In genomic region chr7:142385742-142386403, GRCm38 (mm10) we compare ENCODE assay signal across 9 mouse cellular contexts. TPM values are rescaled to one million over a fixed set of nuclear protein-coding genes. Genes with fewer than 3 reads are reported as not detected.
DNase-seq lines count a peak whose midpoint lies in the region; ATAC-seq and TF ChIP-seq lines count a peak whose summit lies in the region.
"Had no signal": no experiment of that assay in that cellular context is flagged by ENCODE, and none has a peak within 500 bp of the region (broad histone marks: within the 10 kb centered on the region; RNA-seq: fewer than 3 reads in every experiment).

No protein-coding gene starts in this region.

- no peaks in the 10 kb centered on the region for H3K9me3 ChIP-seq in heart, embryonic 13.5 days
- H3K9me3 ChIP-seq in heart, embryonic 16.5 days (replicated peaks; ENCODE audit: control insufficient read depth, low read length) = no peaks in the 10 kb centered on the region

- peak overlapping the region; percentile 96 for H3K9ac ChIP-seq in heart, embryonic 13.5 days
- peak overlapping the region; percentile 86 for H3K9ac ChIP-seq in heart, embryonic 16.5 days (ENCODE audit: low read length)

- H3K27me3 ChIP-seq in heart, embryonic 13.5 days (replicated peaks) = no peaks in the 10 kb centered on the region
- H3K27me3 ChIP-seq in heart, embryonic 16.5 days (ENCODE audit: control insufficient read depth, insufficient read depth, low read length) = no peaks in the 10 kb centered on the region

- peaks cover 93% of the 10 kb centered on the region for H3K79me2 ChIP-seq in macrophage (ENCODE audit: inconsistent target)

- DNase-seq in heart, adult 8-10 months (ENCODE audit: low spot score) = no peak
- no peak for DNase-seq in left cerebral cortex, adult 9 months (ENCODE audit: low spot score in 2 of 2)
- DNase-seq in gastrocnemius, adult 18-20 months (ENCODE audit: low spot score) = no peak
- DNase-seq in layer of hippocampus, postnatal 10 days (ENCODE audit: low spot score in 2 of 2) = no peak

- no peak for TF ChIP-seq POLR2A in bone marrow, adult 2 months (IDR thresholded peaks at IDR 0.05; ENCODE audit: borderline replicate concordance, control insufficient read depth, low read depth, low read length)

- peak; percentile 7; the same call in 1 of the 2 replicates for ATAC-seq in heart, embryonic 13.5 days (ENCODE audit: extremely low read depth, insufficient number of reproducible peaks, low FRiP score, low TSS enrichment)
- no peak for ATAC-seq in heart, embryonic 16.5 days (replicated peaks; ENCODE audit: extremely low read depth, insufficient read depth, low FRiP score)

- TF ChIP-seq CTCF in bone marrow, adult 2 months (IDR thresholded peaks at IDR 0.05; ENCODE audit: control insufficient read depth, insufficient read depth, low read length) = no peak

- peaks cover 47% of the 10 kb centered on the region for H3K36me3 ChIP-seq in heart, embryonic 13.5 days
- H3K36me3 ChIP-seq in heart, embryonic 16.5 days (ENCODE audit: control insufficient read depth, insufficient read depth) = peaks cover 43% of the 10 kb centered on the region
- peaks cover 32% of the 10 kb centered on the region for H3K36me3 ChIP-seq in macrophage (ENCODE audit: inconsistent target)

- peak overlapping the region; percentile 97 for H3K4me2 ChIP-seq in heart, embryonic 13.5 days
- H3K4me2 ChIP-seq in heart, embryonic 16.5 days (ENCODE audit: low read depth, low read length) = peak overlapping the region; percentile 87

- peak overlapping the region; percentile 92 for H3K27ac ChIP-seq in heart, embryonic 13.5 days (replicated peaks)
- H3K27ac ChIP-seq in bone marrow, adult 2 months (ENCODE audit: control insufficient read depth, insufficient read depth, low read depth, low read length, poor library complexity) = 0 out of 2 replicates have a peak overlapping the region, but pooled peaks have one; percentile 93
- peak overlapping the region; percentile 85 for H3K27ac ChIP-seq in heart, embryonic 16.5 days (ENCODE audit: low read length)
- H3K27ac ChIP-seq in macrophage = peak overlapping the region; percentile 99

- WGBS in heart, embryonic 13.5 days = 82% methylated on average over 3 of the region's 3 CpGs
- WGBS in bone marrow, adult 2 months = 54% methylated on average over 3 of the region's 3 CpGs
- WGBS in heart, embryonic 16.5 days = 80% methylated on average over 3 of the region's 3 CpGs
- 66% methylated on average over 3 of the region's 3 CpGs for WGBS in macrophage (ENCODE audit: missing documents)

- H3K4me3 ChIP-seq in heart, embryonic 13.5 days = peak overlapping the region; percentile 94
- peak overlapping the region; percentile 94 for H3K4me3 ChIP-seq in bone marrow, adult 2 months (replicated peaks; ENCODE audit: control insufficient read depth, low read depth, low read length)
- peak overlapping the region; percentile 76 for H3K4me3 ChIP-seq in heart, embryonic 16.5 days (ENCODE audit: low read length)
- H3K4me3 ChIP-seq in macrophage (ENCODE audit: inconsistent target) = peak overlapping the region; percentile 92

- H3K4me1 ChIP-seq in heart, embryonic 13.5 days = peaks cover 25% of the 10 kb centered on the region
- peaks cover 8% of the 10 kb centered on the region for H3K4me1 ChIP-seq in bone marrow, adult 2 months (ENCODE audit: control insufficient read depth, insufficient read depth, low read length)
- peaks cover 13% of the 10 kb centered on the region for H3K4me1 ChIP-seq in heart, embryonic 16.5 days (ENCODE audit: control insufficient read depth, insufficient read depth, low read length)

RNA-seq across cellular contexts. Expression of gene Ctsd, which starts 2.0 kb away (rescaled TPM):
- 443 and 485 TPM in 2 replicates for polyA plus RNA-seq in heart, embryonic 13.5 days (2015; fragmentation: Nextera tagmentation; extraction: Ambion mirVana)
- 1,000 to 10,000 TPM; 1,038 to 1,126 (median 1,089) TPM for total RNA-seq in heart, adult 8-10 months (2022)
- 137 and 308 TPM in 2 replicates for polyA plus RNA-seq in bone marrow, adult 2 months (2011; ENCODE audit: insufficient read depth, insufficient read length, low replicate concordance, missing spikeins)
- polyA plus RNA-seq in heart, embryonic 16.5 days (2015; fragmentation: Nextera tagmentation; extraction: Ambion mirVana) = 470 and 482 TPM in 2 replicates
- total RNA-seq in macrophage (2018; cell fraction: chromatin; rRNA removed) = 1,000 to 10,000 TPM in 10 of 26 experiments, 100 to 1,000 TPM in 16; 173 to 1,536 (median 811) TPM
- total RNA-seq in macrophage (2018; cell fraction: cytosol; rRNA removed) = over 10,000 TPM in 18 of 26 experiments, 1,000 to 10,000 TPM in 8; 7,525 to 19,600 (median 11,156) TPM
- over 10,000 TPM in 1 of 26 experiments, 1,000 to 10,000 TPM in 25; 1,185 to 10,670 (median 7,045) TPM for total RNA-seq in macrophage (2018; cell fraction: nucleus; rRNA removed)
- 15,815 to 17,787 TPM (median 16,857 TPM) in 3 replicates for polyA plus RNA-seq in macrophage (2018)
- total RNA-seq in gastrocnemius, adult 18-20 months (2021) = 100 to 1,000 TPM; 445 to 450 TPM
- 100 to 1,000 TPM; 252 to 270 TPM for total RNA-seq in layer of hippocampus, postnatal 10 days (2021)

RNA-seq across cellular contexts. Expression of gene Gm49369, which starts 3.4 kb away (rescaled TPM):
- 2.3 TPM in 1 of 2 replicates, not detected in the other for polyA plus RNA-seq in heart, embryonic 13.5 days (2015; fragmentation: Nextera tagmentation; extraction: Ambion mirVana)
- 10 to 100 TPM in 1 of 4 experiments, 1 to 10 TPM in 2, under 1 TPM in 1; 0.63 to 14.1 (median 6.3) TPM for total RNA-seq in heart, adult 8-10 months (2022)
- not detected in 2 replicates for polyA plus RNA-seq in bone marrow, adult 2 months (2011; ENCODE audit: insufficient read depth, insufficient read length, low replicate concordance, missing spikeins)
- not detected in 2 replicates for polyA plus RNA-seq in heart, embryonic 16.5 days (2015; fragmentation: Nextera tagmentation; extraction: Ambion mirVana)
- total RNA-seq in macrophage (2018; cell fraction: chromatin; rRNA removed) = 100 to 1,000 TPM in 23 of 26 experiments, 10 to 100 TPM in 3; 37.2 to 835 (median 160) TPM
- 1,000 to 10,000 TPM in 19 of 26 experiments, 100 to 1,000 TPM in 4, 10 to 100 TPM in 3; 38.7 to 4,200 (median 1,875) TPM for total RNA-seq in macrophage (2018; cell fraction: cytosol; rRNA removed)
- 1,000 to 10,000 TPM in 23 of 26 experiments, 100 to 1,000 TPM in 3; 416 to 4,630 (median 2,489) TPM for total RNA-seq in macrophage (2018; cell fraction: nucleus; rRNA removed)
- polyA plus RNA-seq in macrophage (2018) = 9.6 to 6,145 TPM (median 21.2 TPM) in 3 replicates
- 1 to 10 TPM; 1.1 to 2.4 TPM for total RNA-seq in gastrocnemius, adult 18-20 months (2021)
- total RNA-seq in layer of hippocampus, postnatal 10 days (2021) = 1 to 10 TPM in 1 of 2 experiments, not detected in 1; 6.5 TPM
- polyA plus RNA-seq: testis, adult 2 months had no signal

RNA-seq across cellular contexts. Expression of gene Ifitm10, which starts 12.3 kb away (rescaled TPM):
- polyA plus RNA-seq in heart, embryonic 13.5 days (2015; fragmentation: Nextera tagmentation; extraction: Ambion mirVana) = 6.5 and 7.5 TPM in 2 replicates
- 1 to 10 TPM; 2.4 to 4.7 (median 3.4) TPM for total RNA-seq in heart, adult 8-10 months (2022)
- 1.6 and 6.2 TPM in 2 replicates for polyA plus RNA-seq in bone marrow, adult 2 months (2011; ENCODE audit: insufficient read depth, insufficient read length, low replicate concordance, missing spikeins)
- polyA plus RNA-seq in heart, embryonic 16.5 days (2015; fragmentation: Nextera tagmentation; extraction: Ambion mirVana) = 4.8 and 4.9 TPM in 2 replicates
- 10 to 100 TPM in 3 of 26 experiments, 1 to 10 TPM in 19, under 1 TPM in 1, not detected in 3; 0.98 to 27.8 (median 5.1) TPM for total RNA-seq in macrophage (2018; cell fraction: chromatin; rRNA removed)
- total RNA-seq in macrophage (2018; cell fraction: cytosol; rRNA removed) = under 1 TPM in 22 of 26 experiments, not detected in 4; 0.15 to 0.51 (median 0.27) TPM
- 1 to 10 TPM in 13 of 26 experiments, under 1 TPM in 3, not detected in 10; 0.36 to 7.0 (median 1.5) TPM for total RNA-seq in macrophage (2018; cell fraction: nucleus; rRNA removed)
- polyA plus RNA-seq in macrophage (2018) = not detected in 3 replicates
- total RNA-seq in gastrocnemius, adult 18-20 months (2021) = 1 to 10 TPM; 3.2 to 5.0 TPM
- 10 to 100 TPM; 21.0 to 24.6 TPM for total RNA-seq in layer of hippocampus, postnatal 10 days (2021)
- polyA plus RNA-seq: testis, adult 2 months had no signal

RNA-seq across cellular contexts. Expression of gene Syt8, which starts 48.8 kb away (rescaled TPM):
- polyA plus RNA-seq in heart, embryonic 13.5 days (2015; fragmentation: Nextera tagmentation; extraction: Ambion mirVana) = 0.19 and 0.41 TPM in 2 replicates
- total RNA-seq in heart, adult 8-10 months (2022) = under 1 TPM in 1 of 4 experiments, not detected in 3; 0.25 TPM
- polyA plus RNA-seq in bone marrow, adult 2 months (2011; ENCODE audit: insufficient read depth, insufficient read length, low replicate concordance, missing spikeins) = 2.5 TPM in 1 of 2 replicates, not detected in the other
- polyA plus RNA-seq in heart, embryonic 16.5 days (2015; fragmentation: Nextera tagmentation; extraction: Ambion mirVana) = 0.17 and 0.32 TPM in 2 replicates
- total RNA-seq in macrophage (2018; cell fraction: chromatin; rRNA removed) = 100 to 1,000 TPM in 25 of 26 experiments, 10 to 100 TPM in 1; 60.8 to 211 (median 144) TPM
- total RNA-seq in macrophage (2018; cell fraction: cytosol; rRNA removed) = 1 to 10 TPM in 19 of 26 experiments, under 1 TPM in 7; 0.41 to 8.6 (median 1.5) TPM
- total RNA-seq in macrophage (2018; cell fraction: nucleus; rRNA removed) = 100 to 1,000 TPM in 6 of 26 experiments, 10 to 100 TPM in 20; 48.3 to 120 (median 78.4) TPM
- polyA plus RNA-seq in macrophage (2018) = 3.2 to 10.3 TPM (median 4.8 TPM) in 3 replicates
- total RNA-seq in gastrocnemius, adult 18-20 months (2021) = not detected
- total RNA-seq in layer of hippocampus, postnatal 10 days (2021) = not detected

RNA-seq across cellular contexts. Expression of gene Tnni2, which starts 55.7 kb away (rescaled TPM):
- 34.8 and 41.9 TPM in 2 replicates for polyA plus RNA-seq in heart, embryonic 13.5 days (2015; fragmentation: Nextera tagmentation; extraction: Ambion mirVana)
- total RNA-seq in heart, adult 8-10 months (2022) = 1 to 10 TPM; 5.1 to 10.0 (median 7.8) TPM
- polyA plus RNA-seq in bone marrow, adult 2 months (2011; ENCODE audit: insufficient read depth, insufficient read length, low replicate concordance, missing spikeins) = 19.2 and 51.8 TPM in 2 replicates
- polyA plus RNA-seq in heart, embryonic 16.5 days (2015; fragmentation: Nextera tagmentation; extraction: Ambion mirVana) = 14.1 and 27.0 TPM in 2 replicates
- total RNA-seq in macrophage (2018; cell fraction: chromatin; rRNA removed) = 10 to 100 TPM in 24 of 26 experiments, 1 to 10 TPM in 2; 3.2 to 37.4 (median 23.0) TPM
- 10 to 100 TPM in 15 of 26 experiments, 1 to 10 TPM in 11; 6.3 to 23.8 (median 11.0) TPM for total RNA-seq in macrophage (2018; cell fraction: cytosol; rRNA removed)
- 10 to 100 TPM in 19 of 26 experiments, 1 to 10 TPM in 7; 5.5 to 26.3 (median 13.7) TPM for total RNA-seq in macrophage (2018; cell fraction: nucleus; rRNA removed)
- 13.4 to 20.6 TPM (median 18.0 TPM) in 3 replicates for polyA plus RNA-seq in macrophage (2018)
- over 10,000 TPM; 19,257 to 20,060 TPM for total RNA-seq in gastrocnemius, adult 18-20 months (2021)
- total RNA-seq in layer of hippocampus, postnatal 10 days (2021) = not detected
- polyA plus RNA-seq: testis, adult 2 months had no signal

Comparison
In these comparisons a context has a peak if more than half of its experiments do, and no peak if none do; other contexts are left out.
1. RNA of gene Ctsd, which starts 2.0 kb away (polyA plus RNA-seq): 15,815 to 17,787 TPM in macrophage; 470 to 482 TPM in heart, embryonic 16.5 days, 443 to 485 TPM in heart, embryonic 13.5 days and 137 to 308 TPM in bone marrow, adult 2 months; every median in the first group is over 10 times any median in the second.
2. Peak in every context shown above with its lines, with median percentiles within 50 percentile points of each other: H3K27ac ChIP-seq and H3K4me3 ChIP-seq.